Mouse (Mus musculus): ENCODE measurements around the gene Ccdc12.

Ccdc12 gene

GRCm38 (mm10) chr9:110742295-110742950 lies 86.1 kb downstream of the Ccdc12 start:
- WGBS, result 1% methylated on average over 52 of the region's 71 CpGs

- 1% methylated on average over 47 of the region's 49 CpGs for WGBS
Observed at GRCm38 (mm10) chr9:110742951-110743455, 86.7 kb downstream of the Ccdc12 start.

GRCm38 (mm10) chr9:110743456-110744323 lies 87.4 kb downstream of the Ccdc12 start:
- WGBS, result 16% methylated on average over 58 of the region's 63 CpGs

GRCm38 (mm10) chr9:110745752-110746151 lies 89.4 kb downstream of the Ccdc12 start:
- 78% methylated on average over 5 of the region's 5 CpGs for WGBS

- WGBS, result 83% methylated on average over 5 of the region's 5 CpGs
Observed at GRCm38 (mm10) chr9:110746238-110746637, 89.9 kb downstream of the Ccdc12 start.

- 85% methylated on average over 7 of the region's 7 CpGs for WGBS
Observed at GRCm38 (mm10) chr9:110746961-110747360, 90.7 kb downstream of the Ccdc12 start, which contains the start of gene Pth1r. Pth1r (minus strand) TSS chr9:110747145.

GRCm38 (mm10) chr9:110748451-110748850 lies 92.1 kb downstream of the Ccdc12 start:
- WGBS, result 88% methylated on average over 2 of the region's 2 CpGs

GRCm38 (mm10) chr9:110750404-110751187 lies 94.3 kb downstream of the Ccdc12 start:
- WGBS, result 43% methylated on average over 14 of the region's 14 CpGs

- WGBS, result 87% methylated on average over 5 of the region's 5 CpGs
Observed at GRCm38 (mm10) chr9:110751412-110751811, 95.1 kb downstream of the Ccdc12 start.

- 90% methylated on average over 4 of the region's 4 CpGs for WGBS
Observed at GRCm38 (mm10) chr9:110752917-110753435, 96.7 kb downstream of the Ccdc12 start.

- 92% methylated on average over 4 of the region's 4 CpGs for WGBS
Observed at GRCm38 (mm10) chr9:110753773-110754172, 97.5 kb downstream of the Ccdc12 start.

- 90% methylated on average over 5 of the region's 5 CpGs for WGBS
Observed at GRCm38 (mm10) chr9:110757816-110758215, 101.5 kb downstream of the Ccdc12 start.

GRCm38 (mm10) chr9:110758605-110759004 lies 102.3 kb downstream of the Ccdc12 start:
- WGBS, result 57% methylated on average over 8 of the region's 8 CpGs

GRCm38 (mm10) chr9:110759265-110759664 lies 103.0 kb downstream of the Ccdc12 start:
- 63% methylated on average over 2 of the region's 2 CpGs for WGBS

- 88% methylated on average over 8 of the region's 8 CpGs for WGBS
Observed at GRCm38 (mm10) chr9:110760886-110761285, 104.6 kb downstream of the Ccdc12 start.

Data from cerebral cortex, adult 2 months (tissue).